Comparison of ENCODE assay signal across 27 mouse cellular contexts in genomic region chr8:124754792-124755190, GRCm38 (mm10). TPM values are rescaled to one million over a fixed set of nuclear protein-coding genes. Genes with fewer than 3 reads are reported as not detected.
DNase-seq lines count a peak whose midpoint lies in the region; ATAC-seq and TF ChIP-seq lines count a peak whose summit lies in the region.
"Had no signal": no experiment of that assay in that cellular context is flagged by ENCODE, and none has a peak within 500 bp of the region (broad histone marks: within the 10 kb centered on the region; RNA-seq: fewer than 3 reads in every experiment).

No protein-coding gene starts in this region.

- H3K9me3 ChIP-seq in liver, embryonic 11.5 days (ENCODE audit: control insufficient read depth, low read length) = no peaks in the 10 kb centered on the region
- H3K9me3 ChIP-seq in liver, embryonic 15.5 days (replicated peaks) = no peaks in the 10 kb centered on the region
- no peaks in the 10 kb centered on the region for H3K9me3 ChIP-seq in hindbrain, embryonic 13.5 days
- H3K9me3 ChIP-seq: forebrain, embryonic 15.5 days; heart, embryonic 13.5 days; hindbrain, embryonic 15.5 days; limb, embryonic 13.5 days; midbrain, embryonic 10.5 days; midbrain, embryonic 15.5 days; neural tube, embryonic 15.5 days had no signal

- DNase-seq in kidney, adult 2 months = peak; percentile 14
- DNase-seq in kidney, postnatal 4 days = no peak
- DNase-seq in liver, adult 2 months (ENCODE audit: extremely low read depth, low read depth, low spot score) = peak; percentile 91
- DNase-seq in liver = no peak
- no peak for DNase-seq in liver, embryonic 11.5 days (ENCODE audit: low spot score)
- DNase-seq in frontal cortex, postnatal 10 days (ENCODE audit: low spot score in 2 of 2) = no peak
- DNase-seq: adrenal gland, postnatal 10 days; cerebellum, adult 8-10 months; cerebellum, postnatal 36 days; heart, postnatal 10 days; right cerebral cortex, postnatal 25 days; thymus, postnatal 4 days had no signal

- no peaks in the 10 kb centered on the region for H3K79me2 ChIP-seq in liver, adult 2 months (ENCODE audit: control insufficient read depth, insufficient read depth, low read length)

- TF ChIP-seq POLR2A in kidney, adult 2 months (IDR thresholded peaks at IDR 0.05; ENCODE audit: low read depth, low read length) = no peak
- TF ChIP-seq POLR2A in liver, adult 2 months (IDR thresholded peaks at IDR 0.05; ENCODE audit: extremely low read depth, insufficient read depth, low read length) = no peak

- WGBS in kidney, adult 2 months = 50% methylated on average over 4 of the region's 4 CpGs
- WGBS in liver, adult 2 months = 17% methylated on average over 4 of the region's 4 CpGs
- 50% methylated on average over 4 of the region's 4 CpGs for WGBS in liver, embryonic 11.5 days
- 38% methylated on average over 4 of the region's 4 CpGs for WGBS in liver, embryonic 15.5 days (ENCODE audit: insufficient replicate concordance)
- WGBS in hindbrain, embryonic 13.5 days = 51% methylated on average over 4 of the region's 4 CpGs

- no peak overlapping the region; the same call in 1 of the 2 replicates for H3K27ac ChIP-seq in kidney, adult 2 months (ENCODE audit: insufficient read depth, low read depth, low read length)
- H3K27ac ChIP-seq in liver, adult 2 months (replicated peaks; ENCODE audit: insufficient read depth, low read depth, low read length) = peak overlapping the region; percentile 78
- H3K27ac ChIP-seq in liver, embryonic 11.5 days (ENCODE audit: low read depth, low read length) = peak overlapping the region; percentile 55; the same call in 1 of the 2 replicates
- peak overlapping the region; percentile 57 for H3K27ac ChIP-seq in liver, embryonic 15.5 days (replicated peaks)
- no peak overlapping the region for H3K27ac ChIP-seq in hindbrain, embryonic 13.5 days
- H3K27ac ChIP-seq: forebrain, embryonic 15.5 days; heart, embryonic 13.5 days; hindbrain, embryonic 15.5 days; layer of hippocampus, adult 2 months; limb, embryonic 13.5 days; midbrain, embryonic 10.5 days; midbrain, embryonic 15.5 days; neural tube, embryonic 15.5 days had no signal

- H3K9ac ChIP-seq in liver, adult 2 months (ENCODE audit: low read depth, low read length) = no peak overlapping the region; the same call in 1 of the 2 replicates
- H3K9ac ChIP-seq in liver, embryonic 11.5 days (ENCODE audit: low read depth, low read length) = no peak overlapping the region
- no peak overlapping the region for H3K9ac ChIP-seq in liver, embryonic 15.5 days
- no peak overlapping the region for H3K9ac ChIP-seq in hindbrain, embryonic 13.5 days
- H3K9ac ChIP-seq: forebrain, embryonic 15.5 days; heart, embryonic 13.5 days; hindbrain, embryonic 15.5 days; limb, embryonic 13.5 days; midbrain, embryonic 15.5 days; neural tube, embryonic 15.5 days had no signal

- H3K4me2 ChIP-seq in liver, embryonic 11.5 days = no peak overlapping the region; the same call in 1 of the 2 replicates
- peak overlapping the region; percentile 10; the same call in 1 of the 2 replicates for H3K4me2 ChIP-seq in liver, embryonic 15.5 days
- H3K4me2 ChIP-seq in hindbrain, embryonic 13.5 days = no peak overlapping the region
- H3K4me2 ChIP-seq: forebrain, embryonic 15.5 days; heart, embryonic 13.5 days; hindbrain, embryonic 15.5 days; limb, embryonic 13.5 days; midbrain, embryonic 15.5 days; neural tube, embryonic 15.5 days had no signal

- no peak for TF ChIP-seq CTCF in kidney, adult 2 months (conservative IDR thresholded peaks at IDR 0.05; ENCODE audit: insufficient read depth, insufficient read length, low read depth, low read length)
- TF ChIP-seq CTCF in liver, adult 2 months (IDR thresholded peaks at IDR 0.05; ENCODE audit: low read depth, low read length) = no peak

- no peaks in the 10 kb centered on the region for H3K36me3 ChIP-seq in kidney, adult 2 months (ENCODE audit: control insufficient read depth, insufficient read depth, low read length)
- H3K36me3 ChIP-seq in liver, adult 2 months (ENCODE audit: control insufficient read depth, insufficient read depth, low read length) = no peaks in the 10 kb centered on the region
- no peaks in the 10 kb centered on the region for H3K36me3 ChIP-seq in liver, embryonic 11.5 days (ENCODE audit: control insufficient read depth, insufficient read depth, low read length)
- no peaks in the 10 kb centered on the region for H3K36me3 ChIP-seq in liver, embryonic 15.5 days (replicated peaks)
- H3K36me3 ChIP-seq in hindbrain, embryonic 13.5 days = no peaks in the 10 kb centered on the region
- H3K36me3 ChIP-seq: forebrain, embryonic 15.5 days; heart, embryonic 13.5 days; hindbrain, embryonic 15.5 days; limb, embryonic 13.5 days; midbrain, embryonic 10.5 days; midbrain, embryonic 15.5 days; neural tube, embryonic 15.5 days had no signal

- H3K4me3 ChIP-seq in kidney, adult 2 months (ENCODE audit: insufficient read depth, low read depth, low read length) = no peak overlapping the region
- no peak overlapping the region for H3K4me3 ChIP-seq in liver, adult 2 months (ENCODE audit: insufficient read depth, low read depth, low read length)
- no peak overlapping the region for H3K4me3 ChIP-seq in liver, embryonic 11.5 days (ENCODE audit: low read depth, low read length)
- H3K4me3 ChIP-seq in liver, embryonic 15.5 days (replicated peaks) = no peak overlapping the region
- H3K4me3 ChIP-seq in hindbrain, embryonic 13.5 days = no peak overlapping the region
- H3K4me3 ChIP-seq: forebrain, embryonic 15.5 days; heart, embryonic 13.5 days; hindbrain, embryonic 15.5 days; layer of hippocampus, adult 2 months; limb, embryonic 13.5 days; midbrain, embryonic 10.5 days; midbrain, embryonic 15.5 days; neural tube, embryonic 15.5 days had no signal

- no peaks in the 10 kb centered on the region; the same call in 1 of the 2 replicates for H3K4me1 ChIP-seq in kidney, adult 2 months (ENCODE audit: control insufficient read depth, insufficient read depth, low read length)
- H3K4me1 ChIP-seq in liver, adult 2 months (ENCODE audit: control insufficient read depth, insufficient read depth, low read length) = peaks cover 29% of the 10 kb centered on the region
- peaks cover 10% of the 10 kb centered on the region for H3K4me1 ChIP-seq in liver, embryonic 11.5 days (replicated peaks; ENCODE audit: control insufficient read depth, insufficient read depth, low read length)
- H3K4me1 ChIP-seq in liver, embryonic 15.5 days (replicated peaks) = peaks cover 36% of the 10 kb centered on the region
- peaks cover 14% of the 10 kb centered on the region for H3K4me1 ChIP-seq in hindbrain, embryonic 13.5 days (replicated peaks)

- H3K27me3 ChIP-seq in kidney, adult 2 months (replicated peaks; ENCODE audit: control insufficient read depth, insufficient read depth, low read length) = no peaks in the 10 kb centered on the region
- no peaks in the 10 kb centered on the region for H3K27me3 ChIP-seq in liver, adult 2 months (ENCODE audit: control insufficient read depth, insufficient read depth, low read length)
- peaks cover 46% of the 10 kb centered on the region for H3K27me3 ChIP-seq in liver, embryonic 11.5 days (replicated peaks; ENCODE audit: control insufficient read depth, insufficient read depth, low read length)
- peaks cover 55% of the 10 kb centered on the region for H3K27me3 ChIP-seq in liver, embryonic 15.5 days
- H3K27me3 ChIP-seq in hindbrain, embryonic 13.5 days = peaks cover 58% of the 10 kb centered on the region

- ATAC-seq in liver, embryonic 11.5 days (replicated peaks; ENCODE audit: low FRiP score) = no peak
- ATAC-seq in liver, embryonic 15.5 days (ENCODE audit: insufficient read depth) = no peak
- ATAC-seq in hindbrain, embryonic 13.5 days (ENCODE audit: low FRiP score) = no peak
- ATAC-seq: forebrain, embryonic 15.5 days; inflammation-experienced regulatory T-cells, adult 6 months; lung, postnatal 0 days; midbrain, embryonic 15.5 days had no signal

RNA-seq across cellular contexts. Expression of gene Fam89a, which starts 3.2 kb away (rescaled TPM):
- 1.9 TPM in 2 replicates for polyA plus RNA-seq in kidney, adult 2 months (2012; rRNA removed)
- total RNA-seq in liver, adult 2 months (2014; rRNA removed) = 2.8 and 5.4 TPM in 2 replicates
- 17.4 and 40.4 TPM in 2 replicates for polyA plus RNA-seq in liver, adult 2 months (2012; rRNA removed)
- polyA plus RNA-seq in liver, embryonic 11.5 days (2014; fragmentation: Nextera tagmentation; extraction: Ambion mirVana) = 3.6 and 3.8 TPM in 2 replicates
- polyA plus RNA-seq in liver, embryonic 15.5 days (2015; fragmentation: Nextera tagmentation; extraction: Ambion mirVana) = 2.7 and 3.1 TPM in 2 replicates
- polyA plus RNA-seq in hindbrain, embryonic 13.5 days (2015; fragmentation: Nextera tagmentation; extraction: Ambion mirVana) = 3.1 and 3.2 TPM in 2 replicates
- total RNA-seq: hematopoietic stem cell, adult 5-6 weeks had no signal

RNA-seq across cellular contexts. Expression of gene Arv1, which starts 32.9 kb away (rescaled TPM):
- polyA plus RNA-seq in kidney, adult 2 months (2012; rRNA removed) = 8.8 and 13.9 TPM in 2 replicates
- total RNA-seq in liver, adult 2 months (2014; rRNA removed) = 1.7 and 2.6 TPM in 2 replicates
- 4.2 and 6.8 TPM in 2 replicates for polyA plus RNA-seq in liver, adult 2 months (2012; rRNA removed)
- polyA plus RNA-seq in liver, embryonic 11.5 days (2014; fragmentation: Nextera tagmentation; extraction: Ambion mirVana) = 17.9 and 23.3 TPM in 2 replicates
- 4.9 and 5.3 TPM in 2 replicates for polyA plus RNA-seq in liver, embryonic 15.5 days (2015; fragmentation: Nextera tagmentation; extraction: Ambion mirVana)
- polyA plus RNA-seq in hindbrain, embryonic 13.5 days (2015; fragmentation: Nextera tagmentation; extraction: Ambion mirVana) = 32.8 and 33.3 TPM in 2 replicates

RNA-seq across cellular contexts. Expression of gene Ttc13, which starts 33.0 kb away (rescaled TPM):
- 9.4 and 11.8 TPM in 2 replicates for polyA plus RNA-seq in kidney, adult 2 months (2012; rRNA removed)
- total RNA-seq in liver, adult 2 months (2014; rRNA removed) = 24.8 and 26.3 TPM in 2 replicates
- polyA plus RNA-seq in liver, adult 2 months (2012; rRNA removed) = 11.8 and 12.3 TPM in 2 replicates
- polyA plus RNA-seq in liver, embryonic 11.5 days (2014; fragmentation: Nextera tagmentation; extraction: Ambion mirVana) = 49.8 and 51.9 TPM in 2 replicates
- 18.3 and 18.4 TPM in 2 replicates for polyA plus RNA-seq in liver, embryonic 15.5 days (2015; fragmentation: Nextera tagmentation; extraction: Ambion mirVana)
- 58.6 and 61.6 TPM in 2 replicates for polyA plus RNA-seq in hindbrain, embryonic 13.5 days (2015; fragmentation: Nextera tagmentation; extraction: Ambion mirVana)

RNA-seq across cellular contexts. Expression of gene Trim67, which starts 38.1 kb away (rescaled TPM):
- 0.14 and 0.30 TPM in 2 replicates for polyA plus RNA-seq in kidney, adult 2 months (2012; rRNA removed)
- total RNA-seq in liver, adult 2 months (2014; rRNA removed) = not detected in 2 replicates
- polyA plus RNA-seq in liver, adult 2 months (2012; rRNA removed) = not detected in 2 replicates
- polyA plus RNA-seq in liver, embryonic 11.5 days (2014; fragmentation: Nextera tagmentation; extraction: Ambion mirVana) = 0.05 TPM in 1 of 2 replicates, not detected in the other
- polyA plus RNA-seq in liver, embryonic 15.5 days (2015; fragmentation: Nextera tagmentation; extraction: Ambion mirVana) = 0.01 and 0.02 TPM in 2 replicates
- 20.5 and 20.6 TPM in 2 replicates for polyA plus RNA-seq in hindbrain, embryonic 13.5 days (2015; fragmentation: Nextera tagmentation; extraction: Ambion mirVana)
- total RNA-seq: hematopoietic stem cell, adult 5-6 weeks; MEL had no signal
- polyA plus RNA-seq: inflammation-experienced regulatory T-cells, adult 6 months; thymus, postnatal 0 days had no signal

Comparison
In these comparisons a context has a peak if more than half of its experiments do, and no peak if none do; other contexts are left out.
1. DNase-seq: peak in kidney, adult 2 months (single experiment) and liver, adult 2 months (single experiment); none in kidney, postnatal 4 days (0 of 2), liver (single experiment), liver, embryonic 11.5 days (single experiment) and frontal cortex, postnatal 10 days (0 of 2).
2. H3K27ac ChIP-seq: peak in liver, adult 2 months (single experiment), liver, embryonic 11.5 days (single experiment) and liver, embryonic 15.5 days (single experiment); none in kidney, adult 2 months (single experiment) and hindbrain, embryonic 13.5 days (single experiment).